Mouse (Mus musculus) olfactory bulb, adult 2 months (tissue): ENCODE data around the gene Adgre5.

Source experiments
- CTCF ChIP-seq: fragments of 200-500 bp; IDR thresholded peaks from 2 replicates; pipeline ENCODE4 v1.5.1; 2012; ENCODE audit warnings: low read depth, mild to moderate bottlenecking, low read length, moderate library complexity; ENCODE audit not compliant: insufficient read depth
- POLR2A ChIP-seq: fragments of 200-500 bp; IDR thresholded peaks from 2 replicates; pipeline ENCODE4 v1.6.1; 2012; ENCODE audit warnings: mild to moderate bottlenecking, low read depth, low read length, moderate library complexity; ENCODE audit not compliant: insufficient read depth

DNA sequence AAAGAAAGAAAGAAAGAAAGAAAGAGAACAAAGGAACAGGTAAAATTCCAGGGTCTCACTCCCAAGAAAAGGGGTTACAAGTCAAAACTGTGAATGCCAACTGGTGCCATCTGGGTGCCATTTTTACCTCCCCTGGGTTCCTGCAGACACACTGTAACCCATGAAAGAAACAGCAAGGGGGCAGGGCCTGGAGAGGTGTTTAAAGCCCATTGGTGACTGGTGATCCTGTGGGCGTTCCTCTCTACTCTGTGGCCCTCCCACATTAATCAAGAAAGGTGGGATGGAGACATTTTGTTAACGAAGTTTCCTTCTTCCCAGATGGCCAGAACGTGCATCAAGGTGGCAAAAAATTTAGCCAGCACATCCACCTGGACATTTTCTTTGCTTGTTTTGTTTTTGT, 36.9 kb upstream of the Adgre5 start:
- no peak for TF ChIP-seq POLR2A
- TF ChIP-seq CTCF: no peak
